ENCODE assay signal across 23 mouse cellular contexts in the genomic region with DNA sequence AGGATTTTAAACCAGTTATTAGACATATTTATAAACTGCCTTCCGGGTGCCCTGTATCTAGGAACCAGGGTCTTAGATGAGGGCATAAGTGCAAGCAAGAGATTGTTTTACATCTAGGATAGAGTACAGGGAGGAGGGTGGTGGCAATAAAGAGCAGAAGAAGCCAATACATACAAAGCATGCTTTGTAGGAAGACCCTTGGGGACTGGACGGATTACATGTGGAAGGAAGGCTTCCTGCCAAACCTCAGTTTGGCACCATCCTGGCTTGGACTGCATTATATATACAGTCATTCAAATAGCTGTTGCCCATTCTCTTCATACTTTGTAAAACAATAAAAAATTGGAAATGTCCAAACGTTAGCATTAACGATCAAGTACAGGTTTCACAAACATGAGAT.
A peak's percentile ranks its signal among the peaks of the same experiment; 100 is the strongest.
DNase-seq lines count a peak whose midpoint lies in the region; ATAC-seq lines count a peak whose summit lies in the region.
"Had no signal": no experiment of that assay in that cellular context is flagged by ENCODE, and none has a peak within 500 bp of the region (broad histone marks: within the 10 kb centered on the region; RNA-seq: fewer than 3 reads in every experiment).

No protein-coding gene starts in this region.

- H3K36me3 ChIP-seq in embryonic facial prominence, embryonic 14.5 days (ENCODE audit: control insufficient read depth, insufficient read depth, low read length) = no peaks in the 10 kb centered on the region
- H3K36me3 ChIP-seq in embryonic facial prominence, embryonic 10.5 days (replicated peaks) = no peaks in the 10 kb centered on the region
- no peaks in the 10 kb centered on the region for H3K36me3 ChIP-seq in limb, embryonic 13.5 days
- H3K36me3 ChIP-seq in limb, embryonic 10.5 days = no peaks in the 10 kb centered on the region
- no peaks in the 10 kb centered on the region for H3K36me3 ChIP-seq in macrophage (ENCODE audit: inconsistent target)
- H3K36me3 ChIP-seq: forebrain, embryonic 10.5 days; heart, embryonic 15.5 days; kidney, embryonic 15.5 days; liver, embryonic 15.5 days; midbrain, embryonic 12.5 days; stomach, embryonic 15.5 days had no signal

- peaks cover 8% of the 10 kb centered on the region; the same call in 1 of the 2 replicates for H3K4me1 ChIP-seq in embryonic facial prominence, embryonic 14.5 days (ENCODE audit: control insufficient read depth, insufficient read depth, low read length)
- no peaks in the 10 kb centered on the region for H3K4me1 ChIP-seq in embryonic facial prominence, embryonic 10.5 days
- peaks cover 41% of the 10 kb centered on the region for H3K4me1 ChIP-seq in limb, embryonic 13.5 days
- peaks cover 4% of the 10 kb centered on the region; the same call in 1 of the 2 replicates for H3K4me1 ChIP-seq in limb, embryonic 10.5 days
- H3K4me1 ChIP-seq: forebrain, embryonic 10.5 days; kidney, embryonic 15.5 days; liver, embryonic 15.5 days; midbrain, embryonic 12.5 days; stomach, embryonic 15.5 days had no signal

- no peaks in the 10 kb centered on the region for H3K79me2 ChIP-seq in macrophage (ENCODE audit: inconsistent target)

- peak; percentile 22; the same call in 1 of the 2 replicates for ATAC-seq in embryonic facial prominence, embryonic 14.5 days (ENCODE audit: low read depth)
- ATAC-seq in limb, embryonic 13.5 days (ENCODE audit: low FRiP score, low read depth) = peak; percentile 42; the same call in 1 of the 2 replicates
- ATAC-seq: lung, postnatal 0 days had no signal

- peak; percentile 71 for DNase-seq in embryonic facial prominence, embryonic 14.5 days (ENCODE audit: low spot score)
- DNase-seq in embryonic facial prominence, embryonic 10.5 days (ENCODE audit: low spot score) = no peak
- DNase-seq in limb, embryonic 10.5 days (ENCODE audit: low spot score) = no peak
- peak; percentile 89 for DNase-seq in 3T3-L1 (ENCODE audit: low read depth, low spot score)
- no peak for DNase-seq in ovary, postnatal 10 days (ENCODE audit: low spot score)
- DNase-seq: adrenal gland, postnatal 14 days; cerebellum, adult 9-11 months; gastrocnemius, adult 2 months; heart, postnatal 4 days; kidney, adult 11 months; kidney, postnatal 36 days; layer of hippocampus, postnatal 36 days; liver; thymus, postnatal 36 days had no signal

- H3K9ac ChIP-seq in embryonic facial prominence, embryonic 14.5 days (ENCODE audit: low read depth, low read length) = no peak overlapping the region
- no peak overlapping the region for H3K9ac ChIP-seq in limb, embryonic 13.5 days
- H3K9ac ChIP-seq: heart, embryonic 15.5 days; kidney, embryonic 15.5 days; liver, embryonic 15.5 days; midbrain, embryonic 12.5 days; stomach, embryonic 15.5 days had no signal

- 58% methylated on average over 4 of the region's 4 CpGs for WGBS in embryonic facial prominence, embryonic 14.5 days
- 87% methylated on average over 4 of the region's 4 CpGs for WGBS in embryonic facial prominence, embryonic 10.5 days
- 47% methylated on average over 4 of the region's 4 CpGs for WGBS in limb, embryonic 13.5 days
- WGBS in limb, embryonic 10.5 days = 96% methylated on average over 4 of the region's 4 CpGs
- 95% methylated on average over 4 of the region's 4 CpGs for WGBS in macrophage (ENCODE audit: missing documents)

- H3K27ac ChIP-seq in embryonic facial prominence, embryonic 14.5 days (replicated peaks; ENCODE audit: low read depth, low read length) = no peak overlapping the region
- H3K27ac ChIP-seq in embryonic facial prominence, embryonic 10.5 days (replicated peaks) = no peak overlapping the region
- H3K27ac ChIP-seq in limb, embryonic 13.5 days = no peak overlapping the region
- H3K27ac ChIP-seq in limb, embryonic 10.5 days = no peak overlapping the region
- peak overlapping the region; percentile 94 for H3K27ac ChIP-seq in macrophage
- H3K27ac ChIP-seq: forebrain, embryonic 10.5 days; gastrocnemius, adult 2 months; heart, embryonic 15.5 days; kidney, embryonic 15.5 days; liver, embryonic 15.5 days; midbrain, embryonic 12.5 days; stomach, embryonic 15.5 days had no signal

- no peaks in the 10 kb centered on the region for H3K9me3 ChIP-seq in embryonic facial prominence, embryonic 14.5 days (ENCODE audit: control insufficient read depth, low read length)
- no peaks in the 10 kb centered on the region for H3K9me3 ChIP-seq in embryonic facial prominence, embryonic 10.5 days
- H3K9me3 ChIP-seq in limb, embryonic 13.5 days = no peaks in the 10 kb centered on the region
- no peaks in the 10 kb centered on the region for H3K9me3 ChIP-seq in limb, embryonic 10.5 days (replicated peaks)
- H3K9me3 ChIP-seq: forebrain, embryonic 10.5 days; heart, embryonic 15.5 days; kidney, embryonic 15.5 days; liver, embryonic 15.5 days; midbrain, embryonic 12.5 days; stomach, embryonic 15.5 days had no signal

- H3K4me3 ChIP-seq in embryonic facial prominence, embryonic 14.5 days (ENCODE audit: low read depth, low read length) = no peak overlapping the region
- no peak overlapping the region for H3K4me3 ChIP-seq in embryonic facial prominence, embryonic 10.5 days
- no peak overlapping the region for H3K4me3 ChIP-seq in limb, embryonic 13.5 days
- H3K4me3 ChIP-seq in limb, embryonic 10.5 days = no peak overlapping the region
- no peak overlapping the region for H3K4me3 ChIP-seq in macrophage (ENCODE audit: inconsistent target)
- H3K4me3 ChIP-seq: forebrain, embryonic 10.5 days; gastrocnemius, adult 2 months; heart, embryonic 15.5 days; kidney, embryonic 15.5 days; liver, embryonic 15.5 days; midbrain, embryonic 12.5 days; stomach, embryonic 15.5 days had no signal

- H3K27me3 ChIP-seq in embryonic facial prominence, embryonic 14.5 days (replicated peaks; ENCODE audit: control insufficient read depth, insufficient read depth, low read length) = no peaks in the 10 kb centered on the region
- H3K27me3 ChIP-seq in embryonic facial prominence, embryonic 10.5 days (replicated peaks; ENCODE audit: low read depth, poor library complexity, severe bottlenecking) = no peaks in the 10 kb centered on the region
- H3K27me3 ChIP-seq in limb, embryonic 13.5 days = no peaks in the 10 kb centered on the region
- no peaks in the 10 kb centered on the region for H3K27me3 ChIP-seq in limb, embryonic 10.5 days (ENCODE audit: low read depth, poor library complexity, severe bottlenecking)
- H3K27me3 ChIP-seq: heart, embryonic 15.5 days; kidney, embryonic 15.5 days; liver, embryonic 15.5 days; midbrain, embryonic 12.5 days; stomach, embryonic 15.5 days had no signal

- no peak overlapping the region for H3K4me2 ChIP-seq in embryonic facial prominence, embryonic 14.5 days (ENCODE audit: low read depth, low read length)
- no peak overlapping the region for H3K4me2 ChIP-seq in limb, embryonic 13.5 days (replicated peaks)
- H3K4me2 ChIP-seq: heart, embryonic 15.5 days; kidney, embryonic 15.5 days; liver, embryonic 15.5 days; midbrain, embryonic 12.5 days; stomach, embryonic 15.5 days had no signal

Comparison
In these comparisons a context has a peak if more than half of its experiments do, and no peak if none do; other contexts are left out.
1. DNase-seq: peak in embryonic facial prominence, embryonic 14.5 days (single experiment) and 3T3-L1 (single experiment); none in embryonic facial prominence, embryonic 10.5 days (single experiment), limb, embryonic 10.5 days (single experiment) and ovary, postnatal 10 days (single experiment).